Mouse (Mus musculus): ENCODE data around the gene Natd1. TPM values are rescaled to one million over a fixed set of nuclear protein-coding genes. Genes with fewer than 3 reads are reported as not detected.
"Not testable (repeated sequence)": the region's sequence is repeated elsewhere in the genome, so short reads cannot be mapped to it uniquely, and the experiment has no call there.

Natd1 gene
- polyA plus RNA-seq, 1 experiment from 2014 or later: 11.9 TPM

- Histone ChIP-seq H3K27me3 (replicated peaks) (no peaks in the 10 kb centered on the region), H3K27ac (peak overlapping the region; percentile 97), H3K4me1 (replicated peaks) (peaks cover 30% of the 10 kb centered on the region), H3K4me2 (replicated peaks) (peak overlapping the region; percentile 61), H3K36me3 (no peaks in the 10 kb centered on the region), H3K9me3 (no peaks in the 10 kb centered on the region), H3K4me3 (replicated peaks) (peak overlapping the region; percentile 100), H3K9ac (peak overlapping the region; percentile 95)
- WGBS: 2% methylated on average over 11 of the region's 11 CpGs
- no peak for ATAC-seq
Measured at GRCm38 (mm10) chr11:60879423-60879822, 35.1 kb downstream of the Natd1 start.

GRCm38 (mm10) chr11:60878675-60879294, 35.8 kb downstream of the Natd1 start, which contains the start of gene Tmem11:
Gene Tmem11, minus strand, starts transcription at chr11:60879272.
- Histone ChIP-seq H3K27ac (peak within 1 kb of the TSS; percentile 97), H3K27me3 (replicated peaks) (no peaks in the 10 kb centered on the region), H3K4me3 (replicated peaks) (peak within 1 kb of the TSS; percentile 100), H3K9ac (peak within 1 kb of the TSS; percentile 95), H3K4me1 (replicated peaks) (peaks cover 36% of the 10 kb centered on the region), H3K36me3 (no peaks in the 10 kb centered on the region), H3K4me2 (replicated peaks) (peak within 1 kb of the TSS; percentile 61), H3K9me3 (no peaks in the 10 kb centered on the region)
- peak; percentile 99 for ATAC-seq
- WGBS: under 1% methylated on average over 62 of the region's 62 CpGs

GRCm38 (mm10) chr11:60878056-60878612, 36.4 kb downstream of the Natd1 start:
- WGBS: under 1% methylated on average over 52 of the region's 52 CpGs
- Histone ChIP-seq H3K27ac (peak overlapping the region; percentile 97), H3K4me2 (replicated peaks) (peak overlapping the region; percentile 61), H3K9me3 (no peaks in the 10 kb centered on the region), H3K4me1 (replicated peaks) (peaks cover 37% of the 10 kb centered on the region), H3K36me3 (no peaks in the 10 kb centered on the region), H3K4me3 (replicated peaks) (peak overlapping the region; percentile 100), H3K9ac (peak overlapping the region; percentile 95), H3K27me3 (replicated peaks) (no peaks in the 10 kb centered on the region)
- ATAC-seq: peak; percentile 68

GRCm38 (mm10) chr11:60873101-60873500, 41.4 kb downstream of the Natd1 start:
- H3K27me3 ChIP-seq (replicated peaks): no peaks in the 10 kb centered on the region
- WGBS: 69% methylated on average over 6 of the region's 6 CpGs
- peaks cover 49% of the 10 kb centered on the region for H3K4me1 ChIP-seq (replicated peaks)
- H3K36me3 ChIP-seq: no peaks in the 10 kb centered on the region
- ATAC-seq: no peak
- no peak overlapping the region for H3K27ac ChIP-seq
- H3K9ac ChIP-seq: no peak overlapping the region; the same call in 1 of the 2 replicates
- no peaks in the 10 kb centered on the region for H3K9me3 ChIP-seq
- H3K4me2 ChIP-seq (replicated peaks): no peak overlapping the region
- H3K4me3 ChIP-seq (replicated peaks): no peak overlapping the region

GRCm38 (mm10) chr11:60871409-60871808, 43.1 kb downstream of the Natd1 start:
- WGBS: 45% methylated on average over 4 of the region's 4 CpGs
- Histone ChIP-seq H3K36me3 (0 out of 2 replicates have a peak, but pooled peaks cover 3% of the 10 kb centered on the region), H3K27me3 (replicated peaks) (no peaks in the 10 kb centered on the region), H3K27ac (no peak overlapping the region), H3K9ac (no peak overlapping the region), H3K9me3 (no peaks in the 10 kb centered on the region), H3K4me1 (replicated peaks) (peaks cover 45% of the 10 kb centered on the region), H3K4me3 (replicated peaks) (no peak overlapping the region), H3K4me2 (replicated peaks) (no peak overlapping the region)
- ATAC-seq: no peak

- H3K4me1 ChIP-seq (replicated peaks): peaks cover 28% of the 10 kb centered on the region
- H3K27ac ChIP-seq: not testable (repeated sequence)
- 96% methylated on average over 6 of the region's 6 CpGs for WGBS
Measured at GRCm38 (mm10) chr11:60869471-60869870, 45.1 kb downstream of the Natd1 start.

GRCm38 (mm10) chr11:60867904-60868303, 46.6 kb downstream of the Natd1 start:
- no peak overlapping the region for H3K4me3 ChIP-seq (replicated peaks)
- H3K4me1 ChIP-seq (replicated peaks): peaks cover 18% of the 10 kb centered on the region
- H3K27me3 ChIP-seq (replicated peaks): no peaks in the 10 kb centered on the region
- H3K9me3 ChIP-seq: no peaks in the 10 kb centered on the region
- H3K36me3 ChIP-seq: peaks cover 15% of the 10 kb centered on the region
- ATAC-seq: no peak
- WGBS: 57% methylated on average over 8 of the region's 8 CpGs
- no peak overlapping the region for H3K9ac ChIP-seq
- no peak overlapping the region for H3K4me2 ChIP-seq (replicated peaks)
- H3K27ac ChIP-seq: no peak overlapping the region

More at GRCm38 (mm10) chr11:60869471-60869870, 45.1 kb downstream of the Natd1 start:
- not testable (repeated sequence) for ATAC-seq; H3K27me3 ChIP-seq (replicated peaks); H3K4me3 ChIP-seq (replicated peaks); H3K9me3 ChIP-seq; H3K4me2 ChIP-seq (replicated peaks); H3K36me3 ChIP-seq; H3K9ac ChIP-seq

- 81% methylated on average over 3 of the region's 3 CpGs for WGBS
- H3K4me3 ChIP-seq (replicated peaks): no peak overlapping the region
- no peak for ATAC-seq
- no peak overlapping the region for H3K27ac ChIP-seq
- no peaks in the 10 kb centered on the region for H3K27me3 ChIP-seq (replicated peaks)
- H3K4me2 ChIP-seq (replicated peaks): no peak overlapping the region
- peaks cover 14% of the 10 kb centered on the region; the same call in 1 of the 2 replicates for H3K4me1 ChIP-seq (replicated peaks)
- no peaks in the 10 kb centered on the region for H3K9me3 ChIP-seq
- H3K36me3 ChIP-seq: peaks cover 18% of the 10 kb centered on the region
- H3K9ac ChIP-seq: no peak overlapping the region
Measured at GRCm38 (mm10) chr11:60867456-60867855, 47.1 kb downstream of the Natd1 start.

- 65% methylated on average over 2 of the region's 2 CpGs for WGBS
- Histone ChIP-seq H3K4me3 (replicated peaks) (no peak overlapping the region), H3K9me3 (no peaks in the 10 kb centered on the region), H3K4me2 (replicated peaks) (no peak overlapping the region), H3K27me3 (replicated peaks) (no peaks in the 10 kb centered on the region), H3K36me3 (peaks cover 28% of the 10 kb centered on the region), H3K27ac (no peak overlapping the region), H3K9ac (no peak overlapping the region), H3K4me1 (replicated peaks) (peaks cover 5% of the 10 kb centered on the region; the same call in 1 of the 2 replicates)
- ATAC-seq: no peak
Measured at GRCm38 (mm10) chr11:60866021-60866420, 48.5 kb downstream of the Natd1 start.

- Histone ChIP-seq H3K36me3 (peaks cover 28% of the 10 kb centered on the region), H3K27me3 (replicated peaks) (no peaks in the 10 kb centered on the region), H3K4me2 (replicated peaks) (no peak overlapping the region), H3K9ac (no peak overlapping the region), H3K4me3 (replicated peaks) (no peak overlapping the region), H3K4me1 (replicated peaks) (peaks cover 5% of the 10 kb centered on the region; the same call in 1 of the 2 replicates), H3K27ac (no peak overlapping the region), H3K9me3 (no peaks in the 10 kb centered on the region)
- no peak for ATAC-seq
- 84% methylated on average over 14 of the region's 14 CpGs for WGBS
Measured at GRCm38 (mm10) chr11:60864916-60865315, 49.6 kb downstream of the Natd1 start.

- 84% methylated on average over 2 of the region's 2 CpGs for WGBS
- Histone ChIP-seq H3K27me3 (replicated peaks) (no peaks in the 10 kb centered on the region), H3K4me2 (replicated peaks) (no peak overlapping the region), H3K9ac (no peak overlapping the region), H3K9me3 (no peaks in the 10 kb centered on the region), H3K4me1 (replicated peaks) (peaks cover 5% of the 10 kb centered on the region; the same call in 1 of the 2 replicates), H3K27ac (no peak overlapping the region), H3K4me3 (replicated peaks) (no peak overlapping the region), H3K36me3 (peaks cover 28% of the 10 kb centered on the region)
- no peak for ATAC-seq
Measured at GRCm38 (mm10) chr11:60864166-60864565, 50.4 kb downstream of the Natd1 start.

GRCm38 (mm10) chr11:60863196-60863595, 51.4 kb downstream of the Natd1 start:
- Histone ChIP-seq H3K4me3 (replicated peaks) (no peak overlapping the region), H3K9me3 (no peaks in the 10 kb centered on the region), H3K27me3 (replicated peaks) (no peaks in the 10 kb centered on the region), H3K4me1 (replicated peaks) (peaks cover 5% of the 10 kb centered on the region; the same call in 1 of the 2 replicates), H3K27ac (no peak overlapping the region), H3K36me3 (peaks cover 28% of the 10 kb centered on the region), H3K9ac (no peak overlapping the region), H3K4me2 (replicated peaks) (no peak overlapping the region)
- ATAC-seq: no peak
- 81% methylated on average over 4 of the region's 4 CpGs for WGBS

Data from intestine, embryonic 15.5 days (tissue).